Mouse (Mus musculus) mature B cell (primary cell): Measurements from ENCODE around the gene Cst13.
"Not testable (repeated sequence)": the region's sequence is repeated elsewhere in the genome, so short reads cannot be mapped to it uniquely, and the experiment has no call there.

Source experiments
- in situ Hi-C: fragments of 300-500 bp; cut with MboI; formaldehyde crosslinking; loops from 2 replicates; pipeline ENCODE4 v1.14.3; 2019

Cst13 gene

GRCm38 (mm10) chr2:148819909-148820308 lies at the start of gene Cst13:
Gene Cst13, plus strand, starts transcription at chr2:148820081.
- in situ Hi-C loops: no loop called here

- in situ Hi-C loops: not testable (repeated sequence)
Measured at GRCm38 (mm10) chr2:148771397-148771796, 48.5 kb upstream of the Cst13 start, which contains the start of gene Cst11. Gene Cst11, minus strand, starts transcription at chr2:148771497.

- in situ Hi-C loops: no loop called here
Measured at GRCm38 (mm10) chr2:148781709-148782108, 38.2 kb upstream of the Cst13 start, which contains the start of gene 8030411F24Rik. Gene 8030411F24Rik, plus strand, starts transcription at chr2:148782009.

- in situ Hi-C loops: no loop called here
Measured at GRCm38 (mm10) chr2:148789142-148789541, 30.7 kb upstream of the Cst13 start, which contains the start of gene Cst12. Gene Cst12, plus strand, starts transcription at chr2:148789361.

- in situ Hi-C loops: no loop called here
Measured at GRCm38 (mm10) chr2:148798485-148798884, 21.4 kb upstream of the Cst13 start, which contains the start of gene Cst8. Gene Cst8, plus strand, starts transcription at chr2:148798785.

GRCm38 (mm10) chr2:148801491-148801921 lies 18.4 kb upstream of the Cst13 start:
- in situ Hi-C loops: no loop called here

GRCm38 (mm10) chr2:148806696-148807095 lies 13.2 kb upstream of the Cst13 start:
- in situ Hi-C loops: no loop called here

GRCm38 (mm10) chr2:148825986-148826385 lies 6.1 kb downstream of the Cst13 start:
- in situ Hi-C loops: no loop called here

- in situ Hi-C loops: no loop called here
Measured at GRCm38 (mm10) chr2:148834912-148835311, 15.0 kb downstream of the Cst13 start, which contains the start of gene Cst9. Gene Cst9, plus strand, starts transcription at chr2:148835147.

GRCm38 (mm10) chr2:148838075-148838777 lies 18.3 kb downstream of the Cst13 start:
- in situ Hi-C loops: no loop called here

GRCm38 (mm10) chr2:148839224-148839623 lies 19.3 kb downstream of the Cst13 start:
- in situ Hi-C loops: no loop called here

GRCm38 (mm10) chr2:148851116-148851906 lies 31.4 kb downstream of the Cst13 start:
- in situ Hi-C loops: loop anchor here (5.0 kb wide), 1 partner anchor 51 kb away; no protein-coding TSS in a partner anchor

GRCm38 (mm10) chr2:148856630-148857400 lies 36.9 kb downstream of the Cst13 start:
- in situ Hi-C loops: no loop called here

GRCm38 (mm10) chr2:148857506-148857905 lies 37.6 kb downstream of the Cst13 start:
- in situ Hi-C loops: no loop called here

GRCm38 (mm10) chr2:148860993-148861392 lies 41.1 kb downstream of the Cst13 start:
- in situ Hi-C loops: no loop called here

GRCm38 (mm10) chr2:148861693-148862092 lies 41.8 kb downstream of the Cst13 start:
- in situ Hi-C loops: no loop called here

- in situ Hi-C loops: no loop called here
Measured at GRCm38 (mm10) chr2:148864966-148865365, 45.1 kb downstream of the Cst13 start, which contains the start of gene 9230104L09Rik. Gene 9230104L09Rik, minus strand, starts transcription at chr2:148865038.

- in situ Hi-C loops: no loop called here
Measured at GRCm38 (mm10) chr2:148868959-148869358, 49.1 kb downstream of the Cst13 start.

GRCm38 (mm10) chr2:148870526-148870925 lies 50.6 kb downstream of the Cst13 start:
- in situ Hi-C loops: no loop called here

- in situ Hi-C loops: no loop called here
Measured at GRCm38 (mm10) chr2:148872860-148873259, 53.0 kb downstream of the Cst13 start.

- in situ Hi-C loops: no loop called here
Measured at GRCm38 (mm10) chr2:148874224-148874616, 54.3 kb downstream of the Cst13 start.
